Mouse (Mus musculus): Measurements from ENCODE around the gene Fam117a. TPM values are rescaled to one million over a fixed set of nuclear protein-coding genes. Genes with fewer than 3 reads are reported as not detected.

The Fam117a gene
- polyA plus RNA-seq, 1 experiment: 20.8 TPM

- 90% methylated on average over 2 of the region's 2 CpGs for WGBS
These were observed 15.9 kb downstream of the Fam117a start for GRCm38 (mm10) chr11:95352686-95353085.

GRCm38 (mm10) chr11:95353226-95353625 is 16.4 kb downstream of the Fam117a start:
- no peaks in the 10 kb centered on the region for H3K27me3 ChIP-seq (replicated peaks; ENCODE audit: control insufficient read depth, insufficient read depth, low read length)
- H3K4me1 ChIP-seq (ENCODE audit: control insufficient read depth, insufficient read depth, low read length): peaks cover 13% of the 10 kb centered on the region
- H3K4me3 ChIP-seq (ENCODE audit: insufficient read depth, low read depth, low read length): no peak overlapping the region
- H3K27ac ChIP-seq (ENCODE audit: insufficient read depth, low read depth, low read length): no peak overlapping the region
- H3K36me3 ChIP-seq (ENCODE audit: control insufficient read depth, insufficient read depth, low read length): no peaks in the 10 kb centered on the region
- DNase-seq: no peak
- 91% methylated on average over 9 of the region's 9 CpGs for WGBS
- no peak for TF ChIP-seq POLR2A (IDR thresholded peaks at IDR 0.05; ENCODE audit: low read depth, low read length)
- no peak for TF ChIP-seq CTCF (conservative IDR thresholded peaks at IDR 0.05; ENCODE audit: insufficient read depth, insufficient read length, low read depth, low read length)

More at GRCm38 (mm10) chr11:95352686-95353085, 15.9 kb downstream of the Fam117a start:
- no peak for DNase-seq
- H3K27ac ChIP-seq (ENCODE audit: insufficient read depth, low read depth, low read length): no peak overlapping the region
- H3K36me3 ChIP-seq (ENCODE audit: control insufficient read depth, insufficient read depth, low read length): no peaks in the 10 kb centered on the region
- H3K4me3 ChIP-seq (ENCODE audit: insufficient read depth, low read depth, low read length): no peak overlapping the region
- TF ChIP-seq CTCF (conservative IDR thresholded peaks at IDR 0.05; ENCODE audit: insufficient read depth, insufficient read length, low read depth, low read length): no peak
- no peak for TF ChIP-seq POLR2A (IDR thresholded peaks at IDR 0.05; ENCODE audit: low read depth, low read length)
- peaks cover 13% of the 10 kb centered on the region for H3K4me1 ChIP-seq (ENCODE audit: control insufficient read depth, insufficient read depth, low read length)
- H3K27me3 ChIP-seq (replicated peaks; ENCODE audit: control insufficient read depth, insufficient read depth, low read length): no peaks in the 10 kb centered on the region

DNA sequence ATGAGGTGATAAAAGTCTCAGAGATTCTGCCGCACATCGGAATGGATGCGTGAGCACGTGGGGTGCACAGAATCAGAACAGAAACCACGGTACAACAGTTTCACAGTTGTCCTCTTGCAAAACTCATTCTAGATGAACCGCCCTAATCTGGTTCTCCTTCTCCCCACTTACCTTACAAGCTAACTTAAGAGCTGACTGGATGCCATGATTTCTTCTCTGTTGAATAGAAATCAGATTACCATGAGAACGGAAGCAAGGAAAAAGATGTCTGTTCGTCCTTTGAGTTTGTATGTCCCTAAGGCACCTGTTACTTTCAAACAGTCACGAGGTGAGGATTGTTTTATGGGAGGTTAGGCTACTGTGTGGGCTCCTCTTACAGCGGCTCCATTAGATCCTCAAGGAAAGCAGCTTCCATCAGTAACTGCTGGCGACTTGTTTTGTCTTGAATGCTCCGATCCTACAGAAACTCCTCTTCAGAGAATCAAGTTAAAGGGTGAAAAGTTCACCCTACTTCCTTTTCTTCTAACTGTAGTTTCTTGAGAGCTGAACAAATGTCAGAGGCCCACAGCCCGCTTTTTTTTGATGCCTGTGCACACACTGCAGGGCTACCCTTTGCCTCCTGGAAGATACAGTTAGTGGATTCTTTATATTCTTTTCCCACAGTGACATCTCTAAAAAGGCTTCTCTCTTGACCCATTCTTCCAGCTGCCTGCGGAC is 17.6 kb downstream of the Fam117a start:
- no peak for TF ChIP-seq CTCF (conservative IDR thresholded peaks at IDR 0.05; ENCODE audit: insufficient read depth, insufficient read length, low read depth, low read length)
- TF ChIP-seq POLR2A (IDR thresholded peaks at IDR 0.05; ENCODE audit: low read depth, low read length): no peak
- Histone ChIP-seq H3K4me1 (ENCODE audit: control insufficient read depth, insufficient read depth, low read length) (peaks cover 13% of the 10 kb centered on the region), H3K27ac (ENCODE audit: insufficient read depth, low read depth, low read length) (no peak overlapping the region), H3K27me3 (replicated peaks; ENCODE audit: control insufficient read depth, insufficient read depth, low read length) (no peaks in the 10 kb centered on the region), H3K4me3 (ENCODE audit: insufficient read depth, low read depth, low read length) (no peak overlapping the region), H3K36me3 (ENCODE audit: control insufficient read depth, insufficient read depth, low read length) (no peaks in the 10 kb centered on the region)
- 68% methylated on average over 14 of the region's 14 CpGs for WGBS
- DNase-seq: no peak

DNA sequence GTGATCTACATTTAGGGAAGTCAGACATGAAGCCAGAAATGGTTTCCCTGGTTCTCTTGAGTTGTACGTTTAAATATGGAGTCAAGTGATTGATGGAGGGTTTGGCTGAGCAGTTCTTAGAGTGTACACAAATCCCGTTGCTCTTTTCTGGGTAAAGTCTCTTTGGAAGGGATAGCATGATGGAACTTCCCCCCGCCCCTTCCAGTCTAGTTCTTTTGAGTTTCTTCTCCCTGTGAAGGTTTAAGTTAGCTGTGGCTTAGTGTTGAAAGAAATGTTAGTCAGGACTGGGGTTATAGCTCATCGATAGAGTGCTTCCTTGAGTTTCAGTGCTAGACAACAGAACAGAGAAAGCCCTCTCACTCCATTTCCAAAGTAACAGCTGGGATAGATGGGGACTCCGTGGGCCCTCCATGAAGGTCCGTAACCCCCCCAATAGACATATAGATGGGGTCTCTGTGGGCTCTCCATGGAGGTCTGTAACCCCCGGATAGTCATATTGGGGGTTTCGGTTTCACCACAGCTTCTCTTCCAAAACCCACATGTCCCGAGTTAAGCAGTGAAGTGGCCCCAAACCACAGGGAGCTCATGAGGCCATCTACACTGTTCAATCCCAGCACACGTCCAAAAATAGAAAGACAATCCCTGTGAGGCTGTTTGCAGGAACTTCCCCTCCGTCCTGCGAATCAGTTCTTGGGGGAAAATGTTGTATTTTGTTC is 18.3 kb downstream of the Fam117a start:
- no peak overlapping the region for H3K4me3 ChIP-seq (ENCODE audit: insufficient read depth, low read depth, low read length)
- H3K36me3 ChIP-seq (ENCODE audit: control insufficient read depth, insufficient read depth, low read length): no peaks in the 10 kb centered on the region
- H3K4me1 ChIP-seq (ENCODE audit: control insufficient read depth, insufficient read depth, low read length): peaks cover 8% of the 10 kb centered on the region
- WGBS: 87% methylated on average over 12 of the region's 12 CpGs
- TF ChIP-seq CTCF (conservative IDR thresholded peaks at IDR 0.05; ENCODE audit: insufficient read depth, insufficient read length, low read depth, low read length): no peak
- no peak for TF ChIP-seq POLR2A (IDR thresholded peaks at IDR 0.05; ENCODE audit: low read depth, low read length)
- no peak overlapping the region for H3K27ac ChIP-seq (ENCODE audit: insufficient read depth, low read depth, low read length)
- DNase-seq: no peak
- no peaks in the 10 kb centered on the region for H3K27me3 ChIP-seq (replicated peaks; ENCODE audit: control insufficient read depth, insufficient read depth, low read length)

- no peak overlapping the region for H3K27ac ChIP-seq (ENCODE audit: insufficient read depth, low read depth, low read length)
- WGBS: 94% methylated on average over 5 of the region's 5 CpGs
- TF ChIP-seq POLR2A (IDR thresholded peaks at IDR 0.05; ENCODE audit: low read depth, low read length) (no peak), CTCF (conservative IDR thresholded peaks at IDR 0.05; ENCODE audit: insufficient read depth, insufficient read length, low read depth, low read length) (no peak)
- no peaks in the 10 kb centered on the region for H3K36me3 ChIP-seq (ENCODE audit: control insufficient read depth, insufficient read depth, low read length)
- no peaks in the 10 kb centered on the region for H3K27me3 ChIP-seq (replicated peaks; ENCODE audit: control insufficient read depth, insufficient read depth, low read length)
- peaks cover 6% of the 10 kb centered on the region; the same call in 1 of the 2 replicates for H3K4me1 ChIP-seq (ENCODE audit: control insufficient read depth, insufficient read depth, low read length)
- H3K4me3 ChIP-seq (ENCODE audit: insufficient read depth, low read depth, low read length): no peak overlapping the region
- no peak for DNase-seq
These were observed 18.8 kb downstream of the Fam117a start for GRCm38 (mm10) chr11:95355661-95356011.

DNA sequence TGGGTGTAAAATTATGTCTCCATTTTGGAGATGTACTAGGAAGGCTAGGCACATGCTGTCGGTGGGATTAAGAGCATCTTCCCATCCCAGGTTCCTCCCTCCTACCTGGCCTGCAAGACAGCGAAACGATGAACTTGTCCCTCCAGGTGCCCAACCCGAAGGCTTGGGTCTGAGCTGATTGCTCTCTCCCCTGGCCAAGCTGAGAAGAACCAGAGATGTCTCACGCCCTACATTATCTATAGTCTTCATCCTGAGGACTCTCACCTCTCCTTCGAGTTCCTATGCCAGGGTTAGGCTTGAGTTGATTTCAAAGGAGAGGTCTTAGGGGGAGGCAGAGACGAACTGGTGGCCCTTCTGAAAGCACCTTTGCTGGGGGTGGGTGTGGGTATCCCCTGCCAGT is 19.2 kb downstream of the Fam117a start:
- Histone ChIP-seq H3K27ac (ENCODE audit: insufficient read depth, low read depth, low read length) (no peak overlapping the region), H3K4me1 (ENCODE audit: control insufficient read depth, insufficient read depth, low read length) (peaks cover 2% of the 10 kb centered on the region; the same call in 1 of the 2 replicates), H3K36me3 (ENCODE audit: control insufficient read depth, insufficient read depth, low read length) (no peaks in the 10 kb centered on the region), H3K4me3 (ENCODE audit: insufficient read depth, low read depth, low read length) (no peak overlapping the region), H3K27me3 (replicated peaks; ENCODE audit: control insufficient read depth, insufficient read depth, low read length) (no peaks in the 10 kb centered on the region)
- TF ChIP-seq POLR2A (IDR thresholded peaks at IDR 0.05; ENCODE audit: low read depth, low read length): no peak
- TF ChIP-seq CTCF (conservative IDR thresholded peaks at IDR 0.05; ENCODE audit: insufficient read depth, insufficient read length, low read depth, low read length): no peak
- WGBS: 90% methylated on average over 7 of the region's 7 CpGs
- DNase-seq: no peak

Measured in kidney, adult 2 months (tissue).